ENCODE assay signal across 17 mouse cellular contexts in the genomic region with DNA sequence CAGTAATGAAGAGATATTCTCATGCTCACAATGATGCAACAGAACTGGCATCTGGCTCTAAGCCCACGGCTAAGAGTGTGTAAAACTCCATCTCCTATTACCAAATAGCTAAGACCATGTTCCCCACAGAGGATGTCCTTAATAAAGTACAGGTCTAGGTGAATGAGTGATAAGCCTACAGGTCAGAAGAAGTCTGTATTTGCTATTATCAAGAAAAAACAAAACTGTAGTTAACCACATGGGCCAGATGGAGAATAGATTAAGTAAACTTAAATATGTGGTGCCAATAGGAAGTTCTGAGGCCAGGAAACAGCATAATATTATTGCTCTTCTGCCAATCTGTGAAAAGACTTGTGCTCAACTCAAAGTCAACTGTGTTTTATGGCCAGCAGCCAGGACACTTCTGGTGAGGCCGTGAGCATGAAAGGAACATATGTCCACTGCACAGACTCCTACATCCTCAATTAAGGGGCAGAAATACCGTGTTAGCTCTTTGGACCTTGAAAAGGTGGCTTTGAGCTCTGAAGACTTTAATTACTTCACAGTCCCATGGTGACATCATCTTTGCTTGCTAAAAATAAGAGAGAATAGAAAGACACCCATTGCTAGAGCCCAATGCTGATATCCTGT.
DNase-seq lines count a peak whose midpoint lies in the region; ATAC-seq and TF ChIP-seq lines count a peak whose summit lies in the region.
"Had no signal": no experiment of that assay in that cellular context is flagged by ENCODE, and none has a peak within 500 bp of the region (broad histone marks: within the 10 kb centered on the region; RNA-seq: fewer than 3 reads in every experiment).

No protein-coding gene starts in this region.

- no peak overlapping the region for H3K4me3 ChIP-seq in hindbrain, embryonic 16.5 days (ENCODE audit: low read length)
- H3K4me3 ChIP-seq in hindbrain, embryonic 12.5 days = no peak overlapping the region
- no peak overlapping the region for H3K4me3 ChIP-seq in liver, postnatal 0 days (ENCODE audit: low read depth, low read length)
- H3K4me3 ChIP-seq: embryonic facial prominence, embryonic 15.5 days; heart, embryonic 12.5 days; liver, embryonic 15.5 days; midbrain, embryonic 12.5 days had no signal

- H3K9ac ChIP-seq in hindbrain, embryonic 16.5 days (ENCODE audit: low read depth, low read length) = no peak overlapping the region
- no peak overlapping the region for H3K9ac ChIP-seq in hindbrain, embryonic 12.5 days
- no peak overlapping the region for H3K9ac ChIP-seq in liver, postnatal 0 days (replicated peaks)
- H3K9ac ChIP-seq: embryonic facial prominence, embryonic 15.5 days; heart, embryonic 12.5 days; liver, embryonic 15.5 days; midbrain, embryonic 12.5 days had no signal

- no peaks in the 10 kb centered on the region for H3K36me3 ChIP-seq in hindbrain, embryonic 16.5 days (ENCODE audit: control insufficient read depth, insufficient read depth, low read length)
- H3K36me3 ChIP-seq in hindbrain, embryonic 12.5 days = no peaks in the 10 kb centered on the region
- H3K36me3 ChIP-seq in liver, postnatal 0 days (replicated peaks; ENCODE audit: insufficient read depth, low read length) = no peaks in the 10 kb centered on the region
- H3K36me3 ChIP-seq: embryonic facial prominence, embryonic 15.5 days; heart, embryonic 12.5 days; liver, embryonic 15.5 days; midbrain, embryonic 12.5 days had no signal

- H3K27me3 ChIP-seq in hindbrain, embryonic 16.5 days (replicated peaks; ENCODE audit: control insufficient read depth, insufficient read depth, low read length) = no peaks in the 10 kb centered on the region
- no peaks in the 10 kb centered on the region for H3K27me3 ChIP-seq in hindbrain, embryonic 12.5 days
- H3K27me3 ChIP-seq in liver, postnatal 0 days (ENCODE audit: insufficient read depth, low read length) = no peaks in the 10 kb centered on the region
- H3K27me3 ChIP-seq: embryonic facial prominence, embryonic 15.5 days; heart, embryonic 12.5 days; liver, embryonic 15.5 days; midbrain, embryonic 12.5 days had no signal

- no peak overlapping the region for H3K4me2 ChIP-seq in hindbrain, embryonic 16.5 days (ENCODE audit: low read length)
- H3K4me2 ChIP-seq in hindbrain, embryonic 12.5 days (replicated peaks) = no peak overlapping the region
- no peak overlapping the region for H3K4me2 ChIP-seq in liver, postnatal 0 days (ENCODE audit: low read depth, low read length)
- H3K4me2 ChIP-seq: embryonic facial prominence, embryonic 15.5 days; heart, embryonic 12.5 days; liver, embryonic 15.5 days; midbrain, embryonic 12.5 days had no signal

- WGBS in hindbrain, embryonic 16.5 days = 49% methylated on average over 3 of the region's 3 CpGs
- 75% methylated on average over 3 of the region's 3 CpGs for WGBS in hindbrain, embryonic 12.5 days
- WGBS in liver, postnatal 0 days (ENCODE audit: insufficient replicate concordance) = 52% methylated on average over 3 of the region's 3 CpGs

- DNase-seq in adrenal gland, postnatal 14 days = peak; percentile 8
- no peak for DNase-seq in adrenal gland, postnatal 4 days (ENCODE audit: low spot score in 2 of 2)
- DNase-seq in cerebellum, adult 11-12 months = peak; percentile 22
- DNase-seq in cerebellum, postnatal 36 days = peak; percentile 22 to 30
- DNase-seq in urinary bladder, postnatal 25 days (ENCODE audit: low spot score) = no peak
- DNase-seq in liver, postnatal 0 days = no peak
- DNase-seq: gastrocnemius, postnatal 36 days; kidney, adult 11 months; kidney, postnatal 14 days; lung, postnatal 36 days; thymus, postnatal 14 days had no signal

- ATAC-seq in hindbrain, embryonic 16.5 days = peak; percentile 63; the same call in 1 of the 2 replicates
- no peak for ATAC-seq in hindbrain, embryonic 12.5 days (ENCODE audit: low FRiP score)
- no peak for ATAC-seq in liver, postnatal 0 days

- no peak for TF ChIP-seq EP300 in liver, postnatal 0 days (IDR thresholded peaks at IDR 0.05; ENCODE audit: low read depth)

- no peak overlapping the region for H3K27ac ChIP-seq in hindbrain, embryonic 16.5 days (ENCODE audit: low read depth, low read length)
- H3K27ac ChIP-seq in hindbrain, embryonic 12.5 days = no peak overlapping the region
- H3K27ac ChIP-seq in liver, postnatal 0 days (ENCODE audit: low read depth) = no peak overlapping the region
- H3K27ac ChIP-seq: embryonic facial prominence, embryonic 15.5 days; liver, embryonic 15.5 days; midbrain, embryonic 12.5 days had no signal

- H3K4me1 ChIP-seq in hindbrain, embryonic 16.5 days (ENCODE audit: control insufficient read depth, insufficient read depth, low read depth, low read length) = no peaks in the 10 kb centered on the region
- H3K4me1 ChIP-seq in hindbrain, embryonic 12.5 days = no peaks in the 10 kb centered on the region
- H3K4me1 ChIP-seq in liver, postnatal 0 days (ENCODE audit: insufficient read depth) = no peaks in the 10 kb centered on the region
- H3K4me1 ChIP-seq: embryonic facial prominence, embryonic 15.5 days; heart, embryonic 12.5 days; liver, embryonic 15.5 days; midbrain, embryonic 12.5 days had no signal

- no peaks in the 10 kb centered on the region for H3K9me3 ChIP-seq in hindbrain, embryonic 16.5 days (ENCODE audit: control insufficient read depth, low read length)
- no peaks in the 10 kb centered on the region for H3K9me3 ChIP-seq in hindbrain, embryonic 12.5 days (replicated peaks)
- H3K9me3 ChIP-seq in liver, postnatal 0 days (ENCODE audit: low read length) = no peaks in the 10 kb centered on the region
- H3K9me3 ChIP-seq: embryonic facial prominence, embryonic 15.5 days; heart, embryonic 12.5 days; liver, embryonic 15.5 days; midbrain, embryonic 12.5 days had no signal

- no peak for TF ChIP-seq CTCF in liver, postnatal 0 days (IDR thresholded peaks at IDR 0.05; ENCODE audit: low read depth)

Comparison
In these comparisons a context has a peak if more than half of its experiments do, and no peak if none do; other contexts are left out.
1. DNase-seq: peak in adrenal gland, postnatal 14 days (single experiment), cerebellum, adult 11-12 months (single experiment) and cerebellum, postnatal 36 days (2 of 2); none in adrenal gland, postnatal 4 days (0 of 2), urinary bladder, postnatal 25 days (single experiment) and liver, postnatal 0 days (single experiment).